Mouse (Mus musculus) myocyte (in vitro differentiated cells): ENCODE measurements around the gene Hs6st3. TPM values are rescaled to one million over a fixed set of nuclear protein-coding genes. Genes with fewer than 3 reads are reported as not detected.

Source experiments
- H3K27me3 ChIP-seq: one replicate; pipeline ENCODE4 v1.6.1; 2011; ENCODE audit not compliant: control insufficient read depth, insufficient read depth, insufficient read length
- H3K36me3 ChIP-seq: one replicate; pipeline ENCODE4 v1.6.1; 2011; ENCODE audit not compliant: control insufficient read depth, insufficient read depth
- H3K4me2 ChIP-seq: one replicate; pipeline ENCODE4 v1.6.1; 2011; ENCODE audit warnings: low read depth, control low read depth
- H3K4me3 ChIP-seq: one replicate; pipeline ENCODE4 v1.5.1; 2011; ENCODE audit warnings: mild to moderate bottlenecking, control low read depth, moderate library complexity
- H3K79me2 ChIP-seq: one replicate; pipeline ENCODE4 v1.6.1; 2011; ENCODE audit not compliant: control insufficient read depth, insufficient read depth
- H3ac ChIP-seq: one replicate; pipeline ENCODE4 v1.6.1; 2011; ENCODE audit not compliant: control insufficient read depth, insufficient read length
- CEBPB ChIP-seq: IDR thresholded peaks from 2 replicates; pipeline ENCODE4 v1.6.1; 2011; ENCODE audit warnings: mild to moderate bottlenecking, moderate library complexity; ENCODE audit not compliant: poor library complexity, insufficient read depth, severe bottlenecking
- E2F4 ChIP-seq: IDR thresholded peaks from one replicate; pipeline ENCODE4 v1.6.1; 2011; ENCODE audit warnings: mild to moderate bottlenecking, control low read depth, moderate library complexity; ENCODE audit not compliant: insufficient read depth
- MAX ChIP-seq: IDR thresholded peaks from one replicate; pipeline ENCODE4 v1.6.1; 2011; ENCODE audit warnings: low read depth, mild to moderate bottlenecking, control low read depth
- MYOD1 ChIP-seq, 3 experiments: IDR thresholded peaks; one replicate each; pipeline ENCODE4 v1.6.1; 2011; ENCODE audit warnings: control low read depth in 2 of 3, low read depth in 2 of 3, mild to moderate bottlenecking in 2 of 3, moderate library complexity in 1 of 3; ENCODE audit not compliant: insufficient read length in 2 of 3, control insufficient read depth in 1 of 3
- MYOG ChIP-seq, 3 experiments: IDR thresholded peaks; one replicate each; pipeline ENCODE4 v1.6.1; 2011; ENCODE audit warnings: control low read depth in 2 of 3, low read depth in 2 of 3, mild to moderate bottlenecking in 2 of 3; ENCODE audit not compliant: insufficient read length in 2 of 3, control insufficient read depth in 1 of 3, insufficient read depth in 1 of 3
- POLR2A ChIP-seq: IDR thresholded peaks from one replicate; pipeline ENCODE4 v1.6.1; 2011; ENCODE audit warnings: low read depth, mild to moderate bottlenecking, control low read depth, moderate library complexity; ENCODE audit not compliant: insufficient read length
- POLR2AphosphoS2 ChIP-seq: IDR thresholded peaks from one replicate; pipeline ENCODE4 v1.6.1; 2011; ENCODE audit warnings: low read depth, control low read depth; ENCODE audit not compliant: insufficient read length
- REST ChIP-seq: IDR thresholded peaks from one replicate; pipeline ENCODE4 v1.6.1; 2011; ENCODE audit warnings: mild to moderate bottlenecking, control low read depth, moderate library complexity; ENCODE audit not compliant: insufficient read depth, insufficient read length
- SRF ChIP-seq: IDR thresholded peaks from one replicate; pipeline ENCODE4 v1.6.1; 2011; ENCODE audit warnings: low read depth; ENCODE audit not compliant: control insufficient read depth, insufficient read length
- TCF12 ChIP-seq: IDR thresholded peaks from one replicate; pipeline ENCODE4 v1.6.1; 2011; ENCODE audit warnings: mild to moderate bottlenecking, control low read depth; ENCODE audit not compliant: poor library complexity, insufficient read depth, severe bottlenecking
- TCF3 ChIP-seq: IDR thresholded peaks from one replicate; pipeline ENCODE4 v1.6.1; 2011; ENCODE audit warnings: low read depth, control low read depth; ENCODE audit not compliant: insufficient read length
- USF1 ChIP-seq: IDR thresholded peaks from one replicate; pipeline ENCODE4 v1.6.1; 2011; ENCODE audit warnings: low read depth, mild to moderate bottlenecking, control low read depth, moderate library complexity
- polyA plus RNA-seq: library from polyadenylated mRNA; unstranded; fragments of >200 nt; fragmentation: generic; extraction: Trizol; gene quantifications from one replicate; pipeline ENCODE4 v1.2.1, GENCODE M21; 2012; ENCODE audit warnings: missing spikeins

Gene Hs6st3
- polyA plus RNA-seq, 1 experiment: not detected

DNA sequence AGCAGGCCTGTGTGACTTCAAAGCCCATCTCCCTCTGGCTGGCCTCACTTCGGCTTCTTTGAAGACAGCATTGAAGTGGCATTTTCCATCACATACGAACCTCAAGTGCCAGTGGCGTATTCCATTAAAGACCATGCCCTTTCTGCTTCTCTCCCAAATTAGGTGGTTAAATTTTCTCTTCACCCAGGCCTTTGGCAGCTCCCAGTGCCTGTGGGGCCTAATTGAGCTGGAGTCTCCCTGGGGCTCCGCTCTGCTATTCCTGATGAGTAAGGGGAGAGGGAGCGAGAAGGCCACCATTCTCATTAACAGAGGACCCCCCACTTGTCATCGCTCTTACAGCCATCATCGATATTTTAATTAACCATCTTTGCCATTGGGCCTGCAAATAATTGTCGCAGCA is 754.8 kb downstream of the Hs6st3 start:
- H3K4me2 ChIP-seq: no peak overlapping the region
- TF ChIP-seq CEBPB (no peak), MYOD1 (IDR thresholded peaks at IDR 0.05; ENCODE audit: control insufficient read depth in 1 of 3, insufficient read length in 2 of 3, low read depth in 2 of 3) (no peak), POLR2A (no peak), E2F4 (no peak)
- no peaks in the 10 kb centered on the region for H3K79me2 ChIP-seq
- H3K36me3 ChIP-seq: no peaks in the 10 kb centered on the region
- no peak overlapping the region for H3ac ChIP-seq
- no peak overlapping the region for H3K4me3 ChIP-seq
- no peaks in the 10 kb centered on the region for H3K27me3 ChIP-seq

GRCm38 (mm10) chr14:119895097-119895496 is 757.0 kb downstream of the Hs6st3 start:
- no peaks in the 10 kb centered on the region for H3K27me3 ChIP-seq
- H3K79me2 ChIP-seq: no peaks in the 10 kb centered on the region
- H3ac ChIP-seq: no peak overlapping the region
- H3K4me2 ChIP-seq: no peak overlapping the region
- H3K36me3 ChIP-seq: no peaks in the 10 kb centered on the region
- TF ChIP-seq E2F4: no peak
- no peak for TF ChIP-seq MAX
- no peak for TF ChIP-seq POLR2A
- TF ChIP-seq SRF: no peak
- no peak for TF ChIP-seq CEBPB
- TF ChIP-seq REST: no peak
- no peak for TF ChIP-seq MYOD1 (IDR thresholded peaks at IDR 0.05; ENCODE audit: control insufficient read depth in 1 of 3, insufficient read length in 2 of 3, low read depth in 2 of 3)
- no peak for TF ChIP-seq POLR2AphosphoS2
- TF ChIP-seq MYOG (IDR thresholded peaks at IDR 0.05; ENCODE audit: control insufficient read depth in 1 of 3, insufficient read depth in 1 of 3, insufficient read length in 2 of 3, low read depth in 2 of 3): no peak
- TF ChIP-seq USF1: no peak
- no peak for TF ChIP-seq TCF12
- no peak for TF ChIP-seq TCF3
- H3K4me3 ChIP-seq: no peak overlapping the region

DNA sequence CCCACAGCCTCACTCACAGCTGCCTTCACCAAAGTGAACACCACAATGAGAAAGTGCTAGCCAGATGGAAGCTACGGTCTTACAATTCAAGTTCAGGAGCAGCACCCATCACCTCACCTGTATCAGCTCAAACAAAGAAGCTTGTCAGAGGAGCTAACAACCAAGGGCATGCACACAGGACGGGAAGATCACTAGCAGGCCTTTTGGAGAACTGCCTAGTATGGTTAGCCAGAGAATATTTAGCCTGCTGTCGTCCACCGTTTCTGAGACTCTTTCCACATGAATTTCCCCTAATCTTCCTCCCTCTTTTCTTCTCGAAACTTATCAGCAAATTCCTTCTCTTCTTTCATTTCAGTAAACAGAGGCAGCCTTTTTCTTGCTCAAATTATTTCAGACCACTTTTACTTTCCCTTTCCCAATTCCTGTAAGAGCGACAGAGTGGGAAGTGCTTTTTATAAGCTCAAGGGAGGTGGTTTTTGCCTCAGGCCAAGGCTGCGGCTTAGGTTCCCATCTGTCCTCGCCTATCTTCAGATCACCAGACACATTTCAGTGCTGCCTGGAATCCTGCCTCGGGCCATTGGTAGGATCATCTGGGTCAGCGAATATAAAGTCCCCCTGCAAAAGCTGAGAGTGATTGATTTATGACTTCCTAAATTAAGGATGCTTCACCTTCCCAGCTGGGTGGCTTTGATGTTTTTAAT is 757.8 kb downstream of the Hs6st3 start:
- H3K4me3 ChIP-seq: no peak overlapping the region
- no peak overlapping the region for H3ac ChIP-seq
- H3K79me2 ChIP-seq: no peaks in the 10 kb centered on the region
- H3K27me3 ChIP-seq: no peaks in the 10 kb centered on the region
- TF ChIP-seq TCF3: no peak
- TF ChIP-seq MYOG (IDR thresholded peaks at IDR 0.05; ENCODE audit: control insufficient read depth in 1 of 3, insufficient read depth in 1 of 3, insufficient read length in 2 of 3, low read depth in 2 of 3): no peak
- no peak for TF ChIP-seq USF1
- TF ChIP-seq POLR2AphosphoS2: no peak
- no peak for TF ChIP-seq POLR2A
- TF ChIP-seq REST: no peak
- no peak for TF ChIP-seq E2F4
- TF ChIP-seq MYOD1 (IDR thresholded peaks at IDR 0.05; ENCODE audit: control insufficient read depth in 1 of 3, insufficient read length in 2 of 3, low read depth in 2 of 3): no peak
- peak overlapping the region; percentile 18 for H3K4me2 ChIP-seq
- no peaks in the 10 kb centered on the region for H3K36me3 ChIP-seq

- Histone ChIP-seq H3ac (no peak overlapping the region), H3K4me3 (no peak overlapping the region), H3K36me3 (no peaks in the 10 kb centered on the region), H3K27me3 (no peaks in the 10 kb centered on the region), H3K4me2 (no peak overlapping the region), H3K79me2 (no peaks in the 10 kb centered on the region)
- no peak for TF ChIP-seq USF1
- no peak for TF ChIP-seq MYOG (IDR thresholded peaks at IDR 0.05; ENCODE audit: control insufficient read depth in 1 of 3, insufficient read depth in 1 of 3, insufficient read length in 2 of 3, low read depth in 2 of 3)
- no peak for TF ChIP-seq TCF3
- no peak for TF ChIP-seq SRF
- TF ChIP-seq CEBPB: no peak
- TF ChIP-seq MYOD1 (IDR thresholded peaks at IDR 0.05; ENCODE audit: control insufficient read depth in 1 of 3, insufficient read length in 2 of 3, low read depth in 2 of 3): no peak
- TF ChIP-seq E2F4: no peak
- no peak for TF ChIP-seq MAX
These were observed 764.3 kb downstream of the Hs6st3 start for GRCm38 (mm10) chr14:119902486-119902885.

DNA sequence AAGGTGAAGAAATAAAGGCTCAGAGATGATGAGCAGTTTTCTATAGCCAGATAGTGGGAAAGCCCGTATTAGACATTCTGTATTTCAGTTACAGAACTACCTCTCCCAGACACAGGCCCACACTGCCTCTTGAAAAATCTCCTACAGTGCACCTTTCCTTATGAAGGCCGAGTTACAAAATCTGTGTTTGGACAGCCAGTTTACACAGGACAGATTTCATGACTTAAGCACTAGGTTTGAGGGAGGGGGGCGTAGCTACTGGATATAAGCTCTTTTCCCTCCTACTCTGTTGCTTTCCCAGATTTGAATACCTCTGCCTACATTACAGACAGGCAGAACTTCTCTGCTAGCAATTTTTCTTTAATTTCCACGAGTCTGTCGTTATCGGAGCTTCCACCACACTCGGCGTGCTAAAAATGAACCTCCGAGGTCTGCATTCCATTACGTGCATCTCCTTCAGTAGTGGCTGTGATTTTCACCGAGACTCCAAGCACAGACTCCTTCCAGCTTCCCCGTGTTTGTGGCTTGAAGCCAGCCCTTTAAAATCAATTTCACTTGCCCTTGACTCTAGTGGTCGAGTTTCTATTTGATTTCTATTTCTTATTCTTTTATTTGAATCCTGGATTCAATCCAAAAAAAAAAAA is 770.0 kb downstream of the Hs6st3 start:
- Histone ChIP-seq H3K4me2 (no peak overlapping the region), H3ac (no peak overlapping the region), H3K79me2 (no peaks in the 10 kb centered on the region), H3K27me3 (no peaks in the 10 kb centered on the region), H3K36me3 (no peaks in the 10 kb centered on the region), H3K4me3 (no peak overlapping the region)
- no peak for TF ChIP-seq USF1
